Mouse (Mus musculus) layer of hippocampus, postnatal 25 days (tissue): ENCODE measurements around the gene Mul1. TPM values are rescaled to one million over a fixed set of nuclear protein-coding genes. Genes with fewer than 3 reads are reported as not detected.
"Not testable (repeated sequence)": the region's sequence is repeated elsewhere in the genome, so short reads cannot be mapped to it uniquely, and the experiment has no call there.

Experiments used
- DNase-seq, 2 experiments: peaks; one replicate each; pipeline ENCODE4 v3.0.0; 2022; ENCODE audit warnings: mixed read lengths in 2 of 2, low spot score in 1 of 2; ENCODE audit errors: extremely low spot score in 1 of 2
- total RNA-seq, 2 experiments: library from RNA; stranded (reverse); gene quantifications; 2 replicates each; pipeline ENCODE4 v1.2.3; 2021

Mul1 gene
- 10 to 100 TPM; 57.7 to 57.8 TPM for total RNA-seq

DNA sequence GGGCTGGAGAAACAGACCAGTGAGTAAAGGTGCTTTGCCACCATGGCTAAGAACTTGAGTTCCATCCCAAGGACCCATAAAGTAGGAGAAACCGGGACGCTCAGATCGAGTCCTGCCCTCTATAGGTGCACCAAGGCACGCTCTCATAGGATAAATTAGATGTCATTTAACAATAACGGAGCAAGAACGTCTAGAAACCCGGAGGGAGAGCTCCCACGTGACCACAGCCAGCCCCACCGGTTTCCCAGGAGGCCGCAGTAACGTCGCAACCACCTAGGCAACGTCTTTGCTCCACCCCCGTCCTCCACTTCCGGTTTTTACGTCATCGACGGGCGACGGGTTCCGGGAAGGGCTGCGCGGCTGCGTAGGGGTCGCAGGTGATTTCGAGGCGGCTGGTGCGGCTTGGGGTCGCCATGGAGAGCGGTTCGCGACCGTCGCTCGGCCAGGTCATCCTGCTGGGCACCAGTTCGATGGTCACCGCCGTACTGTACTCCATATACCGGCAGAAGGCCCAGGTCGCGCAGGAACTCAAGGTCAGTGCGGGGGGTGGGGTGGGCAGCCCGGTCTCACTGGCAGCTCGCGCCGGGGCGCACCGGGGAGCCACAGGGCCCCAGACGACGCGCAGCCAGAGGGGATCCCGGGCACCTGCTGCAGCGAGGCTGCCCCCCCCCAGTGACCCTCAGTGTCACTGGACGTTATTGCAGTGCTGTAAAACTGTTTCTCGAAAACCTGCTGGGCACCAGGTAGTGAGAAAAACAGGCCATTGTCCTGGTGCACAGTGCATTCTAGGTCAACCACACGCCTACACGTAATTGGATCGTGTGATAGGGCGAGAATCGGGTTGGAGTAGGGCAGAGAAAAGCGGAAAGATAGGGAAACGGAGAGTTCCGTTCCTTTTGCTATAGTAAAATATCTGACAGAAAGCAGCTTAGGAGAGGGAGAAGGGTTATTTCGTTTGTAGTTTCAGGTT lies at the start of gene Mul1:
TSS of gene Mul1 (plus strand) at position 325 of the 970 bp plus-strand sequence.
- DNase-seq: peak; percentile 96

DNA sequence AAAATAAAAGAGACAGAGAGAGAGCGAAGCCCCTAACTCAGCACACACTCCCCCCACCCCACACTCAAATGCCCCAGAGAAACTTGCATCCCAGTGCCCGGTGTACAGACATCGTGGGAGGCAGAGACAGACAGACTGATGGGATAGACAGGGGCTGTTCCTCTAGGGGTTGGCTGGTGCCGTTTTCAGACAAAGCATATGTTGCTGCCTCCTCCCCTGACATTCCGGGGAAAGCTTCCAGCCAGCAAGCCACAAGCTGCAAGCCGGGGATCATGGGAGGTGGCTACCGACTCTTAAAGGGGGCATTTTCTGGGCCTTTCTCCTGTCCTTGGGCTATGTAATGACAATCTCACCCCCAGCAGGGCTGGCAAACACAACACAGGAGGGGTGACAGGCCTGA lies 40.8 kb upstream of the Mul1 start:
- no peak for DNase-seq

DNA sequence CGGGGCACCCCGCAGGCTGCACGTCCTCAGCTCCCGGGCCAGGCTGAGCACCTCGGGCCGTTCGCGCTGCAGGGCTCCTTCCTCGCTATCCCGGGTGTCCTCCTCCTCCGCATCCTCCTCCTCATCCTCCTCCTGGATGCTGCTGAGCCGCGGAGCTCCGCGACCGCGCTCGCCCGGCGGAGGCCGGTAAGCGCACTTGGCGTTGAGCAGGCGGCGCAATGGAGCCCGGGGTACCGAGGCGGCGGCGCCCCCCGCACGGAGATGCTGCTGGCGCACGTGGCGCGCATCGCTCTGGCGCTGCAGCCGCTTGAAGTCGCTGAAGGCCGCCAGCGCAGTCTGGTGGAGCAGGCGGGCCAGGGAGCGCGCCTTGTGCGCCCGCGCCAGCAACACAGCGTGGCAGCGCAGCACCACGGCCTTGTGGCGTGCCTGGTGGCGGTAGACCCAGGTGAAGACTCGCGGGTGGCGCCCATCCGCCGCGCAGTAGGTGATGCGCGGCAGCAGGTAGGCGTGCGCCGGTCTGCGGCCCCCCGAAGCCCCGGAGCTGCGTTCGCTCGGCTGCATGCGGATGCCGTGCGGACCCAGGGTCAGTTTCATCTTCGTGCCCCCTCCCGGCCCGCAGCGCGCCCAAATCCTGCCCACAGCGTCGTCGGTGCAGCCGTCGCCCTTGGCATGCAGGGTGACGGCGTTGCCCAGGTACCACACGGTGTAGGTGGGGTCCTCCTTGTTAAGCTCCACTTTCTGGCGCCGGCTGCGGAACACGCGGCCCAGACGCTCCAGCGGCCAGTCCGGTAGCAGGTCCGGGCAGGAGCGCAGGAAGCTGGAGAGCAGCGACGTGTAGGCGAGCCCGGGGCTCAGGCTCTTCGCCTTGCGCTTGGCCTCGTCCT lies 39.1 kb upstream of the Mul1 start:
- DNase-seq: peak; percentile 34 to 49

DNA sequence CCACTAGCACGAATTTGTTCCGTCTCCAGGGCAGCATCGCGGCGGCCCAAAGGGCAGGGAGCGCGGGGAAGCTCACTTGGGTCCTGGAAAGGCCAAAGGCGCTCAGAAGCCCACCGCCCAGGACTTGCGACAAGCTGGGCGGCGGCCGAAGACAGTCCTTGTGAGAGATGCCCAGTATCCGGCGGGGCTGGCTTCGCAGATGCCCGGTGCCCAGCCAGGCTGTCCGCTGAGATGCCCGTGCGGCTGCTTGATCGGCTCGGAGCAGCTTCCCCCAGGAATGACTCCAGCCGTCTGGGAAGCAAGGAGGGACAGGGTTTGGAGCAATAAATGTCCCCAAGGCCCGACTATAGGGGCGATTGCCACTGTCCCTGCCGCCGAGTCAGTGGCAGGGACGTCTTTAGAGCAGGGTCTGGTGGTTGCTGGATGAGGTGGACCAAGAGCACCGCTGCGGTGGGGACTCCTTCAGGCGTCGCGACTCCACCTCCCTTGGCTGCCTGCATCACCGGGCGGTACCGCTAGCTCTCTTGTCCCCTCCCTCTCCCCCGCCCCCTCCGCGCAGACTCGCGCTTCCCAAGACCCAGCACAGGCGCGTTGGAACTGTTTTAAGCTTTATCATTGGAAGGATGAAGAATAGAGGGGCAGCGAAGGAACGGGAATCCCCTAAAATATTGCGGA lies 38.4 kb upstream of the Mul1 start, which contains the start of gene Fam43b:
TSS of gene Fam43b (minus strand) at position 558 of the 675 bp plus-strand sequence.
- DNase-seq: peak; percentile 64 to 68

DNA sequence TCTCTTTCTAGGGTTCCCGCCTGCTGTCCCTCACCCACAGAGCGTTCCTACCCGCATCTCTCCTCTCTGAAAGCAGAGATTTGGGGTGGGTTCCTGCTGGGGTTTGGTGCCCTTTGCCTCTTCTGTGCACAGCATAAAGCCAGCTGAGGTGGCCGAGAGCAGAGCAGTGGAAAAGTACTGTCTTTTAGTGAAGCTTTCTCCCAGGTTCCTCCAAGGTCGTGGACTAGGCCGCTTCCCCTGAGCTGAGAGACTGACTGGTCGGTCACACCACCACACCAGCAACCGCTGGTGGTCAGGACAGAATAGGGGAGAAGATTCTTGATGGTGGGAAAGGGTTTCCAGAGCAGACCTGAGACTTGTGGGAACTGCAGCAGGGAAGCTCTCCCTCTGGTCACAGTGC lies 37.8 kb upstream of the Mul1 start:
- DNase-seq: no peak

DNA sequence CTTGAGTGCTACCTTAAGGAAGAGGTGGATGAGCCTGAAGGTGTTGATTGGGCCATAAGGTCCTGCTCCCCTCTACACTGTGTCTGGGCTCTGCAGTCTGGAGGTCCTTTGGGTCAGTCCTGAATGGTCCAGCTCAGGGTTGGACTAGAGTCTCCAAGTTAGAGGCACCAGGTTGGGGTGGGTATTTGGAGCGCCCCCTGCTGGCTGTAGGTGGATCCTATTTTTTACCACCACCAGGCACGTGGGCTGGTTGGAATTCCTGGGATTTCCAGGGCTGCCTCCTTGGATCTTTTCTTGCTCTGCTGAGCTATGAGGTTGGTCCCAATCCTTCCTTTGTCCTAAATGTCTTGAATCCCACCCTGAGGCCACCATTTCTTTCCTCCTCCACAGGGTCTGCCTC lies 29.7 kb upstream of the Mul1 start:
- DNase-seq: peak in 1 of 2 experiments; percentile 61

DNA sequence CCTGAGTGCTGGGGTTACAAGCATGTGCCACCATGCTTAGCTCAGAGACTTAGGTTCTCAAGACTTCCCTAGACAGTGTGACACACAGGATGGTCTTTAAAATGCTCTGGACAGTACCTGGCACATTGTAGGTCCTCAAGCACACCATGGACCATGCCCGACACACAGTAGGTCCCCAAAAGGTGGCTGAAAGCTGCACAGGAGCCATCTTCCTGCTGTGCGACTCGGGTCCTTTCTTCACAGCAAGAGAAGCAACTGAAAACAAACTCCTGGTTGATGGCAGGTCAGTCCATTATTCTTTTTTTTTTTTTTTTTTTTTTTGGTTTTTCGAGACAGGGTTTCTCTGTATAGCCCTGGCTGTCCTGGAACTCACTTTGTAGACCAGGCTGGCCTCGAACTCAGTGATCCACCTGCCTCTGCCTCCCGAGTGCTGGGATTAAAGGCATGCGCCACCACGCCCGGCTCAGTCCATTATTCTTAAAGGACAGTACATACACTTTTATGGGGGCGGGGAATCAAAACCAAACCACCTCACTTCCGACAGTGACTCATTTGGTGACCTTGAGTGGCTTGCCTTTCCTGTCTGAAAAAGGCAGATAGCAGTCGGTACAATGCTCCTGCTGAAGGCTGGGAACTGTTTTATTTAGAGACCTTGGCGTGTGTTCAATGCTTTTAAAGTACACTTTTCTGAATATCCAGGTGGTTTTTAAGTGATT lies 26.8 kb upstream of the Mul1 start:
- DNase-seq: no peak

DNA sequence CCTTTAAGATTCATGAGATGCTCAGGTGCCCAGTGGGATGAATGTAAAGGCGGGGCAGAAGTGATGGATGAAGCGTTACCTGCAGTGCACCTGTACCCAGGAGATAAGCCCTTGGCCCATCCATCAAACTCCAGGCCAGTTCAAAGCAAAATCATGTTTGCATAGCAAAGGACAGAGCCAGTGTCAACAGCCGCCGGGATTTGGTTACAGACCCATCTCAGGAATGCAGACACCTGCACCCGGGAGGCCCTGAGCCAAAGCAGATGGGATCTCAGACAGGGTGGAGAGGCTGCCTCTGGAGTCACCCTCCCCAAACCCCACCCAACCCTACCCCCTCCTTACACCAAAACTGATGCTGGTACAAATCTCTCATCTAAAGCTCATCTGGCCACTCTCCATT lies 23.5 kb upstream of the Mul1 start:
- no peak for DNase-seq

DNA sequence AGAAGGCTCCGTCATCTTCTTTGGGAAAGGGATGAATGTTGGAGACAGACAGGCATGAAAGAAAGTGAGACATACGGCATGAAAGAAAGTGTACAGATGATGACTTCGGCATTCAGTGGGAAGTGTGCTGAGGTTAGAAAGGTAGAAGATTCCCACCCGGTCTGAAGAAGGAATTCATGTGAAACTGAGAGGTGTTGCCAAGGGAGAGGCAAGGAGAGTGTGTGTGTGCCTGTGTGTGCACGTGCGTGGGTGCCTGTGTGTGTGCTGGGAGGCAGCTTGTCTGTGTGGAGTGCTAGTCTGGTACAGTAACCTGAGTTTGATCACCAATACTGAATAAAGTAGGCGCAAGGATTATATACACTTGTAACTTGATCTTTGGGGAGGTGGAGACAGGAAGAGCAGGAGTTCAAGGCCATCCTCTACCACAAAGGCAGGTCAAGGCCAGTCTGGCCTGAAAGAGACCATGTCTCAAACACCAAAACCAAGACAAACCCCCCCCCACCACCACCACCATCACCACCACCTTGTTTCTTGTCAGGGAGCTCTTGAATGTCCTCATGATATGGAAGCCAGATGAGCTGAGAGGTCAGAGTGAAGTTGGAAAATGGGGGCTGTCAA lies 22.9 kb upstream of the Mul1 start:
- DNase-seq: no peak

DNA sequence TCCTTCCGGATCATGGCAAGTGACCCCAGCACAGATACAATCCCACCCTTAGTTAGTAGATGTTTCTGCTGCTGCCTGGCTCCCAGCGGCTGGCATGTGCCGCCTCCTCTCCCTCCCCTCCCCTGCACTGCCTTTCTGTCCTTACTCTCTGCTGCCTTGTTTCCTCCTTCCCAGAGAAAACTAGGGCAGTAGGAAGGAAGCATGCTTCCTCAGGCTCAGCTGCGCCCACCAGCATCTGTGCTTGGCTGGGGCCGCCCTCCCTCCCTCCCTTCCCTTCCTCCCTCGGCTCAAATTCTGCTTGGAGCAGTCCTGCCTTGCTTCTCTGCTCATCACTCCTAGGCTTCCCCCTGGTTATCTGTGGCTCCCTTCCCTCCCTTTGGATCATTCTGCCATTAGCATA lies 19.7 kb upstream of the Mul1 start:
- DNase-seq: no peak

DNA sequence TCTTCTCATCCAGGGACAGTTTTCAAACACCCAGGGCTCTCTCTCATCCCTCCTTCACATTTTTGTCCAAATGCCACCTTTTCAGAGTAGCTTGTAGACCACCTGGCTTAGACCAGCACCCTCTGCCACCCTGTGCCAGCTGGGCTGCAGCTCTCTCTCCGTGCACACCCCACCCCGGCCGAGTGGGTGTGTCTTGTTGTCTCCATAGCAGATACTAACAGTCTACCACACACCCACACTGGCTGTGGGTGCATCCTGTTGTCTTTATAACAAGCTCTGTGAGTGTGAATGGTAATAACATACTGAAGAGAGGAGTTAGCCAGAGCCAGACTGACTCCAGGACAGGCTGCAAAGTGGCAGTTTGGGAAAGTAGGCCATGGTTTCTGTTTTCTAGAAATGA lies 18.5 kb upstream of the Mul1 start:
- DNase-seq: no peak

DNA sequence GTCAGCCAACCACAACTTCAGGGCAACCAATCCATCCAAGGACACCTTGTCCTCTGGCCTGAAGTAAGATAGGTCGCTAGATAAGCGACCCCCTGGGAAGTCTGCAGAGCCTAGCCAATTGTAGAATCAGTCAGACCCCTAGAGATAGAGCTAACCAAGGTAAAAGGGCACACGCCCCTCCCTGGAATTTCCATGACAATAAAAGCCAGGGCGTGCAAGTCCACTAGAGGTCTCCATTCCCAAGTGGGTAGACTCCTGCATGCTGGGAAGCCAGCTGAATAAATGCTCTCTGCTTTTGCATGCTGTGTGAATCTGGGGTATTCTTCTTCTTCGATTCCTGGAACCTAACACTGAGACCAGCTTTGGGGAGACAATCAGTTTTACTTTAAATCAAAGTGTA lies 18.1 kb upstream of the Mul1 start:
- DNase-seq: no peak

DNA sequence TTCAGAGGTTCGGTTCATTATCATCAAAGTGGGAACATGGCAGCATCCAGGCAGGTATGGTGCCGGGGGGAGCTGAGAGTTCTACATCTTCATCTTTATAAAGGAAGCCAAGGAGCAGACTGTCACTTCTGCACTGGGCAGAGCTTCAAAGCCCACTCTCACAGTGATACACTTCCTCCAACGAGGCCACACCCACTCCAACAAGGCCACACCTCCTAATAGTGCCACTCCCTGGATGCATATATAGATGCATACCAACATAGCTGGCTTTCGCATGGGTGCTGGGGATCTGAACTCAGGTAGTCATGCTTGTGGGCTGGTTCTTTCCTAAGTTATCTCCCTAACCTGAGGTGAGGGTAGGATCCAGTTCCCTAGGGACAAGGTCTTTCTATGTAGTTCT lies 16.6 kb upstream of the Mul1 start:
- no peak for DNase-seq

DNA sequence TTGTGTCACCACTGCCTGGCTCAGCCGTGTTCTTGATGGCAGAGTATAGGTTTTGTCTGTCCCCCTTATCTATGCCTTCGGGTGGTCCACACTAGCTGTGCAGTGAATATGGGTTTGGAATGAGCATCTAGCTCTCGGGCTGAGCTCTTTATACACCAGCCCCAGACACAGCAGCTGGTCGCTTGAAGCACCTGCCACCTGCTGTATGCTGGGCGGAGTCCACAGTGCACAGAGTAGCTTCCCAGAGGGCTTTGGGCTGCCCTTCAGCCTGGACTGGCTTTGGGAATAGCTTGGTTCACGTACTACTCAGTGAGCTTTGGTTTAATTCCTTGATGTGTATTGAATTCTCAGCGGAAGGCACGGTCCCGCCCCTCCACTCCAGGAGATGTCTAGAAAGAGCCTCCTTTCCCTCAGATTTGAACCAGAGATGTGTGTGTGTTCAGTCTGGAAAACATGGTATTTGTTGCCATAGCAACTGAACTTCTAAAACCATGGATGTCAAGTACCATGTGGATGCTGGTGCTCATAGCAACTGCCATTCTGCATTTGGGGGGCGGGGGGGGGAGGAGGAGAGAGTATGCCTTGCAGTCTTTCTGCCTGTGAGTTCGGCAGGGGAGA lies 16.0 kb upstream of the Mul1 start:
- no peak for DNase-seq

DNA sequence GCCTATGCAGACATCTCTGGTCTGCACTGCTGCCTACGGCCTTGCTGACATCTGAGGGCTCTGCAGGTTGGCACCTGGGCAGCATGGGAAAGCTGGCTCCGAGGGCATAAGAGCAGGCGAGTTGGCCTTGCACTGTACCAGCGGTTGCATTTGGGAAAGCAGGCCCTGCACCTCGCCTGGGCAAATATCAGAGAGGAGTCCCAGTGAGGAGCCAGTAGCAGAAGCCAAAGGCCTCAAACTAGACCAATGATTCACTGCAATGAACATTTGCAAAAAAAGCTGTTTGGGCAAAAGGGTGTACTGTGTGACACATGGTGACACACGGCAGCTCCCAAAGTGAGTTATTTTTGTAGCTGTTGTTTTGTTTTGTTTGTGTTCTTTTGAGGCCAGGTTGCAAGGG lies 9.4 kb upstream of the Mul1 start:
- no peak for DNase-seq

DNA sequence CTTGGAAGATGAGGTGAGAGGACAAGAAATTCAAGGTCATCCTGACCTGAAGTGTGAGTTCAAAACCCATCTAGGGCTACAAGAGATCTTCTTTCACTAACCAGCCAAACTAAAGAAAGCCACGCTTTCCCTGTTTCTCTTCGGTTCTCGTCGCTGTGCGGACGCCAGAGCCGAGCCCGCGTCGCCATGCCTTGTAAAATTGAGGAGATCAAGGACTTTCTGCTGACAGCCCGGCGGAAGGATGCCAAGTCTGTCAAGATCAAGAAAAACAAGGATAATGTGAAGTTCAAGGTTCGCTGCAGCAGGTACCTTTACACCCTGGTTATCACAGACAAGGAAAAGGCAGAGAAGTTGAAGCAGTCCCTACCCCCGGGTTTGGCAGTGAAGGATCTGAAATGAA lies 8.9 kb upstream of the Mul1 start:
- not testable (repeated sequence) for DNase-seq

DNA sequence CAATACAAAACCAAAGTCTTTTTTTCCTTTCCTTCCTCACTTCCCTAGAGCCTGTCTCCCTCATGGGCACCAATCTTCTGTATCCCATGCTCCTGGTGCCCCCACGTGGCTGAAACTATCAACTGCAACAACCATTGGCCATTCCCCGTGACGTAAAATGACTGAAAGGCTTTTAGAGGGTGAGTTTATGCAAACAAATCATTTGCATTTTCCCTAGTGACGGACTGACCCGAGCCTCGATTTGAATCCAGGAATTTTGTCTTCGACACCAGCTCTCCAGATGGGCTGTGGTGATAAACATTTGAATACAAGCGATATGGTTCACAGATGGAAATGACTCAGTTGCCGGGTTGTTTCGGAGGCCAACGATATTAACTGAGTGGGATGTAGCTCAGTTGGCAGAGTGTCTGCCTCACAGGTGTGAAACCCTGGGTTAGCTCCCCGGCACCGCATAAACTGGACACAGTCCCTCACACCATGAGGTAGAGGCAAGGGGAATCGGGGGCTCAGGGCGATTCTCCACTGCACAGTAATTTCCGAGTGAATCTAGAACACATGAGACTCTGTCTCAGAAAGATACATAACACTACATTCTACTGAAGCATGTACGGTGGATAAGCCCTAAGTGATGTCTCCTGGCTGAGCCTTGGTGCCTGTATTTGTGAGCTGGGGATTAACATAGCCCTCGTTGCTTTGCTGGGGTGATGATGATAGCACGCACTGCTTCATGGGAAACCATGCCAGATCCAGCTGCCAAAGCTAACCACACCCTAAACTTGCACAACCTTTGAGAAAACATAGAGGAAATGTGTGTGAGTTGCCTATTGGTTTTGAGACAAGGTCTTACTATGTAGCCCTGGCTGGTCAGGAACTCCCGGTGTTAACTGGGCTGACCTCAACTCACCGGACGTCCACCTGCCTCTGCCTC lies 7.4 kb upstream of the Mul1 start:
- DNase-seq: peak; percentile 85 to 97

DNA sequence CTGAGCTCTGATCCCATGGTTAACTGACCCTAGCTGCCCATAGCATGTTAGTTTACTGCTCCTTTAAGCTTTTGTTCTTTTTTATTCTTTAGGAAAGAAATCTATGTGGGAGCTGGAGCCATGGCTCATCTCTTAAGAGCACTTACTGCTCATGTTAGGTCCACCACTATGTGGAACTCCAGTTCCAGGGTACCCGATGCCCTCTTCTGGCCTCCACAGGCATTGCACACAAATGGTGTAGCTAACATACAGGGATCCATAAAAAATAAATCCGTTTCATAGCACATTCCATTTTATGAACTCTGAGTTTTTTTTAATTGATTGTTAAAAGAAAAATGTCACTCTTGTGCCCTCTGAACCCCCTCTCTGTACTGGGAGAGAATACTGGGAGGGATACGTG lies 4.7 kb upstream of the Mul1 start:
- peak in 1 of 2 experiments; percentile 50 for DNase-seq
